Mouse (Mus musculus) embryo, embryonic 11.5 days (tissue): ENCODE measurements around the gene Nf1.

Experiments
- DNase-seq: peaks from one replicate; pipeline ENCODE4 v3.0.0-alpha.2; 2012; ENCODE audit warnings: low read depth, low spot score

The Nf1 gene

DNA sequence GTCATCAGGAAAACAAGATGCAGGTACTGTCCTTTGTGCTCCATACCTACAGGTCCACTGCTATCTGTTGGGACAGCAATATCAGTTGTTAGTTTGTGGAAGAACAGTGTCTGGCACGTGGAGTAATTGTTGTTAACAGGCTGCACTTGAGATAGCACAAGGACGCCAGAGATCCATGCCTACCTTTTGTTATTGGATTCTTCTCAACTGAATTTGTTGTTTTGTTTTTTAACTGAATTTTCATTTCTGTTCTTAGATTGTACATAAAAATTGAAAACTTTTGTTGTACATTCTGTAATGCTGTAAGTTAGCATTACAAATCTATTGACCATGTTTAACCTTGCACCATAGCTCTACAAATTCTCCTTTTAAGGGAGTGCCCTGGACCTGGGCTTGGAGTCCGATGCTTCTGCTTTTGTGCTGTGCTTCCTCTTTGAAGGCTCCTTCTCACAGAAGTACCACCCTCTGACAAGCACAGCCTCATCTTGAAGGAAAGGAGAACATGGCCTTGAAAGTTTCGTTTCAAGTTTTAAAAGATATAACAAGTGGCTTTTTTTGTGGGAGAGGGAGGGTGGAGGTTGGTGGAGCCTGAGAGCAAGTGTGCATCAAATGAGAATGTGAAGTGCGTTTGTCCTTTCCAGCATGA is 188.4 kb downstream of the Nf1 start:
- no peak for DNase-seq

DNA sequence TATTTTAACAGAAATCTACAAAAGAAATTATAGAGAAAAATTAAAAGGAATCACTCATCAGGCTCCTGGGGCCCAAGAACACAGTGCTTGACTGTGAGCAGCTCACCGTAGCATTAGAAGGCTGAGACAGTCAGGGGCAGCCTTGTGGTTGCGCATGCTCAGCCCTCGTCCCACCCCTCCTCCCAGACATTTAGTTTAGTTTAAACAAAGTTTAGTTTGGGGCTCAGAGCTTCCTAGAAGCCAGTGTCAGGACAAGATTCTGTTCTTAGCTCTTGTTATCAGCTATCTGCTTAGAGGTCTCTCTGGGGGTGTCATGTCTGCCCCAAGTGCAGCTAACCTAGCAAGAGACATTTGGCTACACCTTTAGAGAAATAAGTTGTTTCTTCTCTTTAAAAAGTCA is 189.1 kb downstream of the Nf1 start:
- no peak for DNase-seq

DNA sequence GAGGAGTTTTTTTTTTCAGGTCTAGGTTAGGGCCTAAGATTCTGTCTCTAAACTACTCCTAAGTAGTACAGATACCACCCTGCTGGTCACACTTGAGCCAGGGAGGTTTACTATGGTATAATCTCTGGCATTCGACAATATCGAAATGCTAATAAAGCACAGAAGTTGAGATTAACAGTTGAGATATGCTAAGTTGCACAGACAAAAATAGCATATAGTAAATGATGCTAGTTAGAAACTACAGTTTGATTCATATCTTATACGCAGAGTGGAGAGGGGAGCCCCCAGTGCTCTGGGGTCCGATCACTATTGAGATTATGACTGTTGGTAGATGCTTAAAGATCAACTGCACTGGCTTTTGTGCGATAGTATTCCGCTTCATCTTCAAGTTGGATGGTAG is 189.7 kb downstream of the Nf1 start:
- DNase-seq, result no peak

DNA sequence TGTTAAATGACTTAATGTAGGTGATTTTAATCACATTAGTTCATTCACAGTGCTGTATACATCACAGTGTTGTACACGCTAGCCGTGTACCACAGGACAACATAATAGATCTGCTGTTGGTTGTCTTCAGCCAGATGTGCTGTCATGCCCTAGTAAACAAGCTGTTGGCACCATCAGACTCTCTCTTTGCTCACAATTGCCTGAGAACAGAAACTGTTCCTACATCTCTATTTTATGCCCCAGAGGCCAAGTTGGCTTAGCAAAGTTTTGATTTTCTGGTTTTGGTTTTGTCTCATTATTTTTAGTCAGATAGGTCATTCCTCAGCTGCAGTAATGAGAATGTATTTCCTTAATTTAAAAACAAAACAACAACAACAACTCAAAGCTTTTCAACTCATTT is 190.2 kb downstream of the Nf1 start:
- no peak for DNase-seq

DNA sequence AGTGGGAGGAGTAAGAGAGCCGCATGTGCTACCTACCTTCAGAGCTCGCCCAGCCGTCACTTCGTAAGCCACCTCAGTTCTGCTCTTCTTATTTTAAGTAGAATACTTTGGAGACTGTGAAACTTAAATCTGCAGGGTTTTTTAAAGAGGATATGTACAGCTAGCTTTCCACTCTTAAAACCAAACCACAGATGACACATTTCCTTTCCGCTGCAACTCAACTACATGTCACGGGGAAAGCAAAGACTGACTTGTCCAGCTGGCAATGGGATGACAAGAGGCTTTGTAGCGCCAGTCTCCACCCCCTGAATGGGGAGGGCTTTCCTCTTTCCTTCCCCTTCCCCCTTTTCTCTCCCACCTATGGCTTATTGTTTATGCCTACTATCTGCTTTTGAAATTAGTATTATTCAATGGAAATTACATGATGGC is 190.9 kb downstream of the Nf1 start, which contains the start of the genes Evi2 and Evi2a:
Evi2 (minus strand) TSS at position 257 of the 429 bp plus-strand sequence.
Evi2a (minus strand) TSS at position 277 of the 429 bp plus-strand sequence.
- no peak for DNase-seq

GRCm38 (mm10) chr11:79530774-79531173 is 191.3 kb downstream of the Nf1 start:
- DNase-seq, result no peak

DNA sequence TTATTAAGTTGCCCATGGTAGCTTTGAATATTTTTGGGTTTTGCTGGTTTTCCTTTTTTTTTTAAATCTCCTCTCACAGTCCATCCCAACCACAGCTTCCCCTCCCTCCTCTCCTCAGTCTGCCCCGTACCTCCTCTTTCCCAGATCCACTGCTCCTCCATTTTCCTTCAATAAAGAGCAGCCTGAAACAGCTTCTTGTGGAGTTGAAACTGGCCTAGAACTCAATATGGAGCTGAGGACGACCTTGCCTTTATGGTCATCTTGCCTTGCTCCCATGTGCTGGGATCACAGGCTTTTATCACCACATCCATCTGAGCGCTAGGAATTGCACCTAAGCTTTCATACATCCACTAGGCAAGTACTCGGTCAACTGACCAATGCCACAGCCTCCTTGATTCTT is 192.0 kb downstream of the Nf1 start:
- DNase-seq, result no peak

DNA sequence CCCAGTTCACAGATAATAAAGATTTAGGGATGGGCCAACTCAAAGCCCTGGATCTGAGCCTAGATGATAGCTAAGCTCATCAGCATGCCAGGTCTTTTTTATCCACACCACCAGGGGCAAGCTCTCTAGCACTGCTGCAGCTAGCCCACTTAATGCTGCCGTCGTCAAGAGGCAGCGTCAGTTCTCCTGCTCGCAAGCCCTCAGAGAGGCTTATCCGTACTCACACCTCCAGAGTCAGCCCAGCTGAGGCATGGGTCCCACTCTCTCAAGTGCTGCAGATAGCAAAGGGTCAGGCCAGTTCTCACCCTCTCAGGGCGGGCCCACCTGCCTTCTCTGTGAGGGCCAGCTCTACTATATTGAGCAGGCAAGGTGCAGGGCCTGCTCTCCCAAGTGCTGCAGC is 193.8 kb downstream of the Nf1 start:
- DNase-seq, result no peak

GRCm38 (mm10) chr11:79533950-79534690 is 194.6 kb downstream of the Nf1 start:
- DNase-seq, result no peak

- no peak for DNase-seq
Observed at GRCm38 (mm10) chr11:79535554-79535953, 196.1 kb downstream of the Nf1 start.

- DNase-seq, result no peak
Observed at GRCm38 (mm10) chr11:79536293-79536692, 196.8 kb downstream of the Nf1 start.

DNA sequence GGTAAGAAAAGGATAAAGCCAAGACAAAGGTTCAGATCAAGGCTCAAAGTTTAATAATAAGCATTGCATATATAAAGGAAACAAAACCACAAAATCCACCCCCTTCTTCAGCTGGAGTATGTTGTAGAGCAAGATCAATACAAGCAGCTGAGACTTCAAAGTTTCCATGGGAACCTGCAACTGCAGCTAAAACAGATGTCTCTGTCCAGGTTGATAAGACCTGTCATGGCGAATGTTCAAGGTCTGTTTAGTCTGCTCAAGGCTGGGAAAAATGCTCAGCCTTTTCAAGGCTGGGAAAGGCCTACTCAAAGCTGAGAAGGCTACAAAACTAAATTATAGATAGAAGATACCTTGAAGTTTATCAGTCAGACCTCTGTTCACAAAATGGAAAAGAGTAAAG is 213.1 kb downstream of the Nf1 start:
- no peak for DNase-seq

- DNase-seq, result no peak
Observed at GRCm38 (mm10) chr11:79560536-79560935, 221.0 kb downstream of the Nf1 start.

GRCm38 (mm10) chr11:79563493-79563892 is 224.0 kb downstream of the Nf1 start:
- no peak for DNase-seq

DNA sequence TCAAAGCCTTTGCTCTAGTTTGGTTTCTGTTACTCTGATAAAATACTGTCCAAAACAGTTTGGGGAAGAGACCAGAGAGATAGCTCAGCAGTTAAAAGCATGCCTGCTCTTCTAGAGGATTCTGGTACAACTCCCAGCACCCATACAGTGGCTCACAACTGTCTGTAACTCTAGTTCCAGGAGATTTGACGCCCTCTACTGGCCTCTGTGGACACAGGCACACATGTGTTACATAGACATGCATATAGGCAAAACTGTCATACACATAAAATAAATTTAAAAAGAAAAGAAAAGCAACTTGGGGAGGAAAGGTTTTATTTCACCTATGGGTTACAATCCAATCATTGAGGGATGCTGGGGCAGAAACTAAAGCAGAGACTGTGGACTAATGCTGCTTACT is 227.5 kb downstream of the Nf1 start:
- DNase-seq, result no peak

GRCm38 (mm10) chr11:79568197-79568911 is 228.9 kb downstream of the Nf1 start:
- DNase-seq, result no peak

DNA sequence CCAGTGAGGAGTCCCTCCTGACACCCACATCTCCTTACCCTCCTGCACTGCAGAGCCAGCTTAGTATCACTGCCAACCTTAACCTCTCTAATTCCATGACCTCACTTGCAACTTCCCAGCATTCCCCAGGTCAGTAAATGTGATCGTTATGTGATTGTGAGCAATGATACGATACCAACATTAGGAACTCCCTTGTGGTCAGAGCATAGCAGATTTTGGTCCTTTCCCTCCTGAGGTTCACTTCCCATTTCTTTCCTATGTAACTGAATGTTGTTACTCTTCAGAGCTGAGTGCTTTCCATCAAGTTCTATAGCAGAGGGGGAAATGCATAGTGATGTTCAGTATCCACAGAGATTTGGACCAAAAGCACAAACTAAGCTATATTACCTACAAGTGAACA is 230.8 kb downstream of the Nf1 start:
- no peak for DNase-seq

GRCm38 (mm10) chr11:79573836-79574235 is 234.3 kb downstream of the Nf1 start:
- no peak for DNase-seq

- no peak for DNase-seq
Observed at GRCm38 (mm10) chr11:79575383-79576073, 236.0 kb downstream of the Nf1 start.

- DNase-seq, result peak; percentile 41
Observed at GRCm38 (mm10) chr11:79577741-79578140, 238.2 kb downstream of the Nf1 start.

DNA sequence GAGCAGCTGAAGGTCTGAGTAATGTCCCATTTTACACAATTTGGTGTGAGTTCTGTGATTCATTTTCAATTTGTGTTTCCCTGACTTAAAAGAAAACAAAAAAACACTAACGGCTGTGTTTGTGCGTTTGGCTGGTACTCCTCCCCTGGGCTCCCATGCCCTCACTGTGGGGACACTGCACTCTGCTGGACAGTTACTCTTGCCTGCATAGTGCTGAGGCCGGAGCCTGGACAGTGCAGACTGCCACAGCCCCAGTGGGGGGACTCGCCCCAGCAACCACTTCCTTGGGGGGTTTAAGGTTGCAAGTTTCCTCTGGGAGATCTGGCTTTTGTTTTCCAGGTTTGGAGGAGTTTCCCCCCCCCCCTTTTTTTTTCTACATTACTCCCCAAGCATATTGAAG is 241.2 kb downstream of the Nf1 start:
- no peak for DNase-seq

- no peak for DNase-seq
Observed at GRCm38 (mm10) chr11:79581257-79581656, 241.8 kb downstream of the Nf1 start.
